Mouse (Mus musculus): Measurements from ENCODE around the gene Stx4a. TPM values are rescaled to one million over a fixed set of nuclear protein-coding genes. Genes with fewer than 3 reads are reported as not detected.
"Not testable (repeated sequence)": the region's sequence is repeated elsewhere in the genome, so short reads cannot be mapped to it uniquely, and the experiment has no call there.

Stx4a gene
- 8.7 and 11.8 TPM in 2 replicates for polyA plus RNA-seq (2014; fragmentation: Nextera tagmentation; extraction: Ambion mirVana)

DNA sequence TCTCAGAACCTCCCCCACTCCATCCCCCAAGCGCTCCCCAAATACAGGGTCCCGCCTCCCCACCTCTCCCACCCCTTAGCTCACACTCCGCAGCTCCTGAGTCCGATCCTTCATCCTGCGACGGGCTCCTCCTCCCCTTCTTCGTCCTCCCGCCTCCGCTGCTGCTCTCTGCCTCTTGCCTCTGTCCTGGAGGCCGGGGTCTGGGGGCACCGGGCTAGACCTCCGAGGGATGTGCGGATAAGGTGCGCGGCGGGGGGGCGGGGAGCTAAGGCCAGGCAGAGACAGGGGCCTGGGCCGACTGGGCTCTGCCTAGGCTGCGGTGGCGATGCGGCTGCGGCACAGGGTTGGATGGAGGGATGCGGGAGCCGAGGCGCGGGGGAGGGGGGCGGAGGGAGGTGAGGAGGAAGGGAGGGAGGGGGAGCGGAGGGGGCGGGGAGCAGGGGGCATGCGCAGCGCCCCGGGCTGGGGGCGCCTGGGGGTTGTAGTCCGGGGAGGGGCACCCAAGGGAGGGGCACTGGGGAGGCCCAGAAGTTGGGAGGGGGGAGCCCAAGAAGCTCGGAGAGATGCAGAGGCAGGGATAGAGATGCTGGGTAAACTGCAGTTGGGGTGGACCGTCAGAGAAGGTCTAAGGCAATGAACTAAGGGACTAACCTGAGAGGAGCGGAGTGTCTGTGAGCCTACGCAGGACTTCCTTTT is at the start of gene Stx4a, which contains the start of gene Stx1b:
TSS of gene Stx4a (plus strand) at position 119 of the 696 bp plus-strand sequence.
TSS of gene Stx1b (minus strand) at position 374 of the 696 bp plus-strand sequence.
- peak; percentile 88 for ATAC-seq (ENCODE audit: low FRiP score, low TSS enrichment)
- peak within 1 kb of the TSS; percentile 82 for H3K9ac ChIP-seq (replicated peaks; ENCODE audit: low read length)
- H3K27me3 ChIP-seq (ENCODE audit: control insufficient read depth, insufficient read depth, low read length): no peaks in the 10 kb centered on the region
- no peaks in the 10 kb centered on the region for H3K9me3 ChIP-seq (ENCODE audit: control insufficient read depth, low read length)
- H3K36me3 ChIP-seq (ENCODE audit: control insufficient read depth, insufficient read depth, low read length): no peaks in the 10 kb centered on the region
- peak within 1 kb of the TSS; percentile 89 for H3K27ac ChIP-seq (replicated peaks; ENCODE audit: low read depth, low read length)
- H3K4me1 ChIP-seq (ENCODE audit: control insufficient read depth, insufficient read depth, low read length): peaks cover 16% of the 10 kb centered on the region
- H3K4me2 ChIP-seq (ENCODE audit: low read length): peak within 1 kb of the TSS; percentile 79
- DNase-seq: peak; percentile 91
- peak within 1 kb of the TSS; percentile 62 for H3K4me3 ChIP-seq (replicated peaks; ENCODE audit: low read depth, low read length)
- 3% methylated on average over 38 of the region's 38 CpGs for WGBS

DNA sequence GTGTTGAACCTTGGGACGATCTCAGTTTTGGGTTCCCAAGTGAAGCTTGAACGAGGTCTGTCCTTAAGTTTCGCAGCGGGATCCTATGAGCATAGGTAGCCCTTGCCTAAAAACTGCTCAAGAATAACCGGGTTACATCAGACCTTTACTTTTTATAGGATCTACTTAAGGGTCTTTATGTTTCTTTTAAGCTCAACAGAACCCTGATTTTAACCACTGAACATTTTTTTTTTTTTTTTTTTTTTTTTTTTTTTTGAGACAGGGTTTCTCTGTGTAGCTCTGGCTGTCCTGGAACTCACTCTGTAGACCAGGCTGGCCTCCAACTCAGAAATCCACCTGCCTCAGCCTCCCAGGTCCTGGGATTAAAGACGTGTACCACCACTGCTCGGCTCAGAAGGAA is 48.3 kb upstream of the Stx4a start:
- H3K9me3 ChIP-seq (ENCODE audit: control insufficient read depth, low read length); ATAC-seq (ENCODE audit: low FRiP score, low TSS enrichment); DNase-seq; H3K27me3 ChIP-seq (ENCODE audit: control insufficient read depth, insufficient read depth, low read length); H3K4me1 ChIP-seq (ENCODE audit: control insufficient read depth, insufficient read depth, low read length): not testable (repeated sequence)
- Histone ChIP-seq H3K4me2 (ENCODE audit: low read length) (peak overlapping the region; percentile 66), H3K9ac (replicated peaks; ENCODE audit: low read length) (peak overlapping the region; percentile 91; the same call in 1 of the 2 replicates), H3K27ac (replicated peaks; ENCODE audit: low read depth, low read length) (peak overlapping the region; percentile 95), H3K4me3 (replicated peaks; ENCODE audit: low read depth, low read length) (peak overlapping the region; percentile 89), H3K36me3 (ENCODE audit: control insufficient read depth, insufficient read depth, low read length) (peaks cover 19% of the 10 kb centered on the region)
- WGBS: 69% methylated on average over 7 of the region's 7 CpGs

DNA sequence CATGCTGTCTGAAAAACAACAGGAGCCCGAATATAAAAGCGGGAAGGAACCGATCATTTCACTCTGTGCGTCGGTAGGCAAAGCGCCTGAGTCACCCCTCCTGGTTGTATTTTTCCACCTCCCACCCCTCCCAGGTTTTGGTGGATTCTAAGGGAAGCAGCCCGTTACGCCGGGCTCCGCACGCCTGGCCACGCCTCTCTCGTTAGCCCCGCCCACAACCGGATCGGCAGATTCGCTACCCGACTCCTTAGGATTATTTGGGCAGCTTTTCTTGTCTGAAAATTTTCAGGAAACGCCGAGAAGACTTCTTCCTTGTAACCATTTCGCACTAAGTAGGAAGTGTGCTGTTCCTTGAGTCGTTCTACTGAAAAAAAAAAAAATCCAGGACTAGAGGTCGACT is 47.7 kb upstream of the Stx4a start, which contains the start of gene Setd1a:
TSS of gene Setd1a (plus strand) at position 245 of the 400 bp plus-strand sequence.
- Histone ChIP-seq H3K4me1 (ENCODE audit: control insufficient read depth, insufficient read depth, low read length) (peaks cover 7% of the 10 kb centered on the region), H3K27ac (replicated peaks; ENCODE audit: low read depth, low read length) (peak within 1 kb of the TSS; percentile 95), H3K4me3 (replicated peaks; ENCODE audit: low read depth, low read length) (peak within 1 kb of the TSS; percentile 89), H3K9me3 (ENCODE audit: control insufficient read depth, low read length) (no peaks in the 10 kb centered on the region), H3K9ac (replicated peaks; ENCODE audit: low read length) (peak within 1 kb of the TSS; percentile 91), H3K36me3 (ENCODE audit: control insufficient read depth, insufficient read depth, low read length) (peaks cover 25% of the 10 kb centered on the region), H3K27me3 (ENCODE audit: control insufficient read depth, insufficient read depth, low read length) (no peaks in the 10 kb centered on the region), H3K4me2 (ENCODE audit: low read length) (peak within 1 kb of the TSS; percentile 66)
- DNase-seq (peak; percentile 93), ATAC-seq (ENCODE audit: low FRiP score, low TSS enrichment) (peak; percentile 72)
- WGBS: under 1% methylated on average over 23 of the region's 23 CpGs

DNA sequence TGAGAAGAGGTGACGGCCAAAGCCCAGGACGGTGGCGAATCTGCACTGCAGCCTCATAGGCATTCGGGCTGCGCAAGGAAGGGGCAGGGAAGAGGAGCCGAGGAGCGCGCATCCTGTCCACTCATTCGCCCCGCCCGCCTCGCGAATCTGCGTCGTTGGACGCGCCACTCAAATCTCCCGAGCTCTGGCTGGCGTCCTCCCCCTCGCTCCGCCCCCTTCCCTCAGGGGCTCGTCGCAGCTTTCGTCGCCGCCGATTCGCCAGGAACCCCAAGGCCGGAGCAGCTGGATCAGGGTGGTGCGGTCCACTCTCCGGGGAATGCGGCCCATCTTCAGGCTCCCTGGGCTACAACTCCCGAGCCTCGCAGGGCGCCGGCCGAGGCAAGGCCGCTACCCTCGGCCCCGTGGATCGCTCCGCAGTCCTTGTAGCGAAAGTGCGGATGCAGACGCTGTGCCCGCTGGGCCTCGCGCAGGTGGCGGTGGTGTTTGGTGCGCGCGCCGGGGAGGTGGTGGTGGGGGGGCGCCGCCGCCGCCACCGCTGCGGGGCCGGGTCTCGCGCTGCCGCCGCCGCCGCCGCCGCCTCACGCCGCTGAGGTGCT is 47.1 kb upstream of the Stx4a start:
- peaks cover 7% of the 10 kb centered on the region for H3K4me1 ChIP-seq (ENCODE audit: control insufficient read depth, insufficient read depth, low read length)
- ATAC-seq (ENCODE audit: low FRiP score, low TSS enrichment) (peak; percentile 93), DNase-seq (peak; percentile 99)
- WGBS: under 1% methylated on average over 69 of the region's 70 CpGs
- H3K4me3 ChIP-seq (replicated peaks; ENCODE audit: low read depth, low read length): peak overlapping the region; percentile 89
- H3K4me2 ChIP-seq (ENCODE audit: low read length): peak overlapping the region; percentile 66
- peaks cover 31% of the 10 kb centered on the region for H3K36me3 ChIP-seq (ENCODE audit: control insufficient read depth, insufficient read depth, low read length)
- H3K27ac ChIP-seq (replicated peaks; ENCODE audit: low read depth, low read length): peak overlapping the region; percentile 95
- H3K27me3 ChIP-seq (ENCODE audit: control insufficient read depth, insufficient read depth, low read length): no peaks in the 10 kb centered on the region
- no peaks in the 10 kb centered on the region for H3K9me3 ChIP-seq (ENCODE audit: control insufficient read depth, low read length)
- peak overlapping the region; percentile 91 for H3K9ac ChIP-seq (replicated peaks; ENCODE audit: low read length)

DNA sequence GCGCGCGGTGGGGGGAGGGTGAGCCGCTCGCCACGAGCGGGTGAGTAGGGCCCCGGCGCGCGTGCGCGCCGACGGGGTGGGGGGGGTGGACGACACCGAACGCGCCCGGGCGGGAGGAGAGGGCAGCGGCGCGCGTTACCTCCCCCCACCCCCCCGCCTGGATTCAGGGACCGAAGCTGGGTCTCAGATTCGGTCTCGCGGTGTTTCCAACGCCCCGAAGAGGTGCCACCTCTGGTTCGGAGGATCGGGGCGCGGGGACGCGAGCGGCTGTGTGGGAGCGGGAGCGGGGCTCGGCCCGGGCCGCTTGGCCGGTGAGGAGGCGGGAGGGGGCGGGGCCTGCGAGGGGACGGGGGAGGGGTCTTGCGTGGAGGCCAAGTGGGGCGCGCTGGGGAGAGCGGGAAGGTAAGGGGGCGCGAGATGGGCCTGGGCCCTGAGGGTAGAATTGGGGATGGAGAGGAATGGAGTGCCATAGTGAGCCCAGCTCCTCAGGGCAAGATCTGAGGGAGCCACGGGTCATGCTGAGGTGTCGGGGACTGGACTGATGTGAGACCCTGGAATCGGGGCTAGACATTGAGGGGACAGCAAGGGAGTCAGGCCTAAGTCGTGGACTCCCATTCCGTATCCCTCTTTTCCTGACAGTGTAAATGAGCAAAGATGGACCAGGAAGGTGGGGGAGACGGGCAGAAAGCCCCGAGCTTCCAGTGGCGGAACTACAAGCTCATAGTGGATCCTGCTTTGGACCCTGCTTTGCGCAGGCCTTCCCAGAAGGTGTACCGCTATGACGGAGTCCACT is 46.4 kb upstream of the Stx4a start:
- H3K27ac ChIP-seq (replicated peaks; ENCODE audit: low read depth, low read length): peak overlapping the region; percentile 95
- 3% methylated on average over 62 of the region's 66 CpGs for WGBS
- peaks cover 7% of the 10 kb centered on the region for H3K4me1 ChIP-seq (ENCODE audit: control insufficient read depth, insufficient read depth, low read length)
- H3K36me3 ChIP-seq (ENCODE audit: control insufficient read depth, insufficient read depth, low read length): peaks cover 38% of the 10 kb centered on the region
- H3K9ac ChIP-seq (replicated peaks; ENCODE audit: low read length): peak overlapping the region; percentile 91
- no peaks in the 10 kb centered on the region for H3K27me3 ChIP-seq (ENCODE audit: control insufficient read depth, insufficient read depth, low read length)
- DNase-seq: peak; percentile 75
- H3K4me3 ChIP-seq (replicated peaks; ENCODE audit: low read depth, low read length): peak overlapping the region; percentile 89
- peak; percentile 57 for ATAC-seq (ENCODE audit: low FRiP score, low TSS enrichment)
- H3K4me2 ChIP-seq (ENCODE audit: low read length): peak overlapping the region; percentile 66
- H3K9me3 ChIP-seq (ENCODE audit: control insufficient read depth, low read length): no peaks in the 10 kb centered on the region

DNA sequence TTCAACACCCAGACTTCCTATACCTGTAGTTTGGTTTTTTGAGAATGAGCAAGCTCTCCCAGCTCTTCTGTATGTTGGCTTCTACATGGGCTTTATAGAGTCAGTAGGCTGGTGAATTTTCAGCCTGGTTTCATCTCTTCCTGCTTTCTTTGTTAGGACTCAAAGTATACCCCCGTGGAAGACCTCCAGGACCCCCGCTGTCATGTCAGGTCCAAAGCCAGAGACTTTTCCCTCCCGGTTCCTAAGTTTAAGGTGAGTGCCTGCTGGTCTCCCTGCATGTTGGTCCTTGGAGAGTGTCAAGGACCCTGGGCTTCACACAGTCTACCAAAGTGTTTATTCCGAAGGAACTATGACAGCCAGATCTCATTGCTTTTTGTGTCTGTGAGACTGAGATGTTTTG is 45.7 kb upstream of the Stx4a start:
- Histone ChIP-seq H3K4me3 (replicated peaks; ENCODE audit: low read depth, low read length) (peak overlapping the region; percentile 89), H3K9me3 (ENCODE audit: control insufficient read depth, low read length) (no peaks in the 10 kb centered on the region), H3K4me1 (ENCODE audit: control insufficient read depth, insufficient read depth, low read length) (peaks cover 7% of the 10 kb centered on the region), H3K9ac (replicated peaks; ENCODE audit: low read length) (peak overlapping the region; percentile 91; the same call in 1 of the 2 replicates), H3K4me2 (ENCODE audit: low read length) (peak overlapping the region; percentile 66), H3K36me3 (ENCODE audit: control insufficient read depth, insufficient read depth, low read length) (peaks cover 41% of the 10 kb centered on the region), H3K27ac (replicated peaks; ENCODE audit: low read depth, low read length) (no peak overlapping the region), H3K27me3 (ENCODE audit: control insufficient read depth, insufficient read depth, low read length) (no peaks in the 10 kb centered on the region)
- ATAC-seq (ENCODE audit: low FRiP score, low TSS enrichment) (no peak), DNase-seq (no peak)
- 78% methylated on average over 4 of the region's 4 CpGs for WGBS

DNA sequence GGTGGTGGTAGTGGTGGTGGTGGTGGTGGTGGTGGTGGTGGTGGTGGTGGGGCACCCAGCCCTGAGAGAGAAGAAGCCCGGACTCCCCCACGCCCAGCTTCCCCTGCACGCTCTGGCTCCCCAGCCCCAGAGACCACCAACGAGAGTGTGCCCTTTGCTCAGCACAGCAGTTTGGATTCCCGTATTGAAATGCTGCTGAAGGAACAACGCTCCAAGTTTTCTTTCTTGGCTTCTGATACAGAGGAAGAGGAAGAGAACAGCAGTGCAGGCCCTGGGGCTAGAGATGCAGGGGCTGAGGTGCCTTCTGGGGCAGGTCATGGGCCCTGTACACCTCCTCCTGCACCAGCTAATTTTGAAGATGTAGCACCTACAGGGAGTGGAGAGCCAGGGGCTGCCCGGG is 38.8 kb upstream of the Stx4a start, which contains the start of gene Gm49388:
TSS of gene Gm49388 (plus strand) at position 301 of the 400 bp plus-strand sequence.
- no peak within 1 kb of the TSS for H3K9ac ChIP-seq (replicated peaks; ENCODE audit: low read length)
- WGBS: 97% methylated on average over 7 of the region's 7 CpGs
- no peaks in the 10 kb centered on the region for H3K9me3 ChIP-seq (ENCODE audit: control insufficient read depth, low read length)
- ATAC-seq (ENCODE audit: low FRiP score, low TSS enrichment): no peak
- no peak within 1 kb of the TSS for H3K4me3 ChIP-seq (replicated peaks; ENCODE audit: low read depth, low read length)
- peaks cover 96% of the 10 kb centered on the region for H3K36me3 ChIP-seq (ENCODE audit: control insufficient read depth, insufficient read depth, low read length)
- no peaks in the 10 kb centered on the region for H3K27me3 ChIP-seq (ENCODE audit: control insufficient read depth, insufficient read depth, low read length)
- no peak for DNase-seq
- H3K4me1 ChIP-seq (ENCODE audit: control insufficient read depth, insufficient read depth, low read length): no peaks in the 10 kb centered on the region
- H3K27ac ChIP-seq (replicated peaks; ENCODE audit: low read depth, low read length): no peak within 1 kb of the TSS
- H3K4me2 ChIP-seq (ENCODE audit: low read length): no peak within 1 kb of the TSS

DNA sequence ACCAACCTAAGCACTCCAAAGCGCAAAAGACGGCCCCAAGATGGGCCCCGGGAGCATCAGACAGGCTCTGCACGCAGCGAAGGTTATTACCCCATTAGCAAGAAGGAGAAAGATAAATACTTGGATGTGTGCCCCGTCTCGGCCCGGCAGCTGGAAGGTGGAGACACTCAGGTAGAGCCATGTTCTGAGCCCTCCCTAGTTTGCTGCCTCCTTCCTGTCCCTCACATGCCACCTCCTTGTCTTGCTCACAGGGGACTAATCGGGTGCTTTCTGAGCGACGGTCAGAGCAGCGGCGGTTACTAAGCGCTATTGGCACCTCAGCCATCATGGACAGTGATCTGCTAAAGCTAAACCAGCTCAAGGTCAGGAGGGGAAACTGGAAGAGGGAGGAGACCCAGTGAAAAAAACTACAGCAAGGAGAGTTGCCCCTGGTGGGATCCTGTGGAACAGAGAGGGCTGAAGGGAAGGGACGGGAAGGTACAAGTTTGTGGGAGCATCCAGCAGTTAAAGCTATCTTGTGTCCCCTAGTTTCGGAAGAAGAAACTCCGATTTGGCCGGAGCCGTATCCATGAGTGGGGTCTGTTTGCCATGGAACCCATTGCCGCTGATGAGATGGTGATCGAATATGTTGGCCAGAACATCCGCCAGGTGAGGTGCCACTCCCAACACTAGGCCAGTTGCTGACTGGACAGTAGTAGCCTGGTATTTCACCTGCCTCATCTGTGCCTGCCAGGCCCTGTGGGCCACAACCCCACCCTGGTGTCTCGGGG is 26.8 kb upstream of the Stx4a start:
- Histone ChIP-seq H3K27me3 (ENCODE audit: control insufficient read depth, insufficient read depth, low read length) (no peaks in the 10 kb centered on the region), H3K4me1 (ENCODE audit: control insufficient read depth, insufficient read depth, low read length) (0 out of 2 replicates have a peak, but pooled peaks cover 3% of the 10 kb centered on the region), H3K4me3 (replicated peaks; ENCODE audit: low read depth, low read length) (no peak overlapping the region), H3K4me2 (ENCODE audit: low read length) (no peak overlapping the region), H3K27ac (replicated peaks; ENCODE audit: low read depth, low read length) (no peak overlapping the region), H3K9me3 (ENCODE audit: control insufficient read depth, low read length) (no peaks in the 10 kb centered on the region), H3K9ac (replicated peaks; ENCODE audit: low read length) (no peak overlapping the region), H3K36me3 (ENCODE audit: control insufficient read depth, insufficient read depth, low read length) (peaks cover 79% of the 10 kb centered on the region)
- no peak for ATAC-seq (ENCODE audit: low FRiP score, low TSS enrichment)
- DNase-seq: no peak
- WGBS: 96% methylated on average over 23 of the region's 23 CpGs

All from midbrain, embryonic 14.5 days (tissue).